Mouse (Mus musculus) megakaryocyte, embryonic 14.5 days (primary cell): ENCODE results near the gene Klk12.

Source experiments
- FLI1 ChIP-seq: IDR thresholded peaks from 2 replicates; pipeline ENCODE4 v1.6.1; 2012; ENCODE audit warnings: low read length, inconsistent platforms, mixed read lengths
- GATA1 ChIP-seq: IDR thresholded peaks from 3 replicates; pipeline ENCODE4 v1.6.1; 2012; ENCODE audit warnings: mixed read lengths, low read length, inconsistent platforms, borderline replicate concordance

GRCm38 (mm10) chr7:43816746-43817145 is 48.0 kb downstream of the Klk12 start:
- TF ChIP-seq FLI1, result no peak
- TF ChIP-seq GATA1, result no peak
